Mouse (Mus musculus): ENCODE measurements around the gene 4931406P16Rik. TPM values are rescaled to one million over a fixed set of nuclear protein-coding genes. Genes with fewer than 3 reads are reported as not detected.

4931406P16Rik gene
- polyA plus RNA-seq, 1 experiment: 17.6 TPM

DNA sequence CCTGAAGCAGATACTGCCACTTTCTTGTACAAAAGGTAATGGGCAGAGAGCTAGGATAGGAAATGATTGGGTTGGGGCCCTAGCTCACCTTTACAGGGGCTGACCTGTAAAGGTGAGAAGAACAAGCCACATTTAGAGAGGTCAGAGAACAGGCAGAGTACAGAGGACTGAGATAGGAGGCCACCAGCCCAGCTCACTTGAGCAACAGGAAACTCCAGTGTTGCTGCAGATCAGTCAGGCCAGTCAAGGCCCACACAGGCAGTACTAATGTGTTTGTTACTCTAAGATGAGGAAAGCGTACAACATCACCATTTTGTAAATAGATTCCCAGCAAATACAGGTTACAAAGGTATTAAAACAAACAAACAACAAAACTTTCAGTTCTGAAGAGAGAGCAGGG, 57.4 kb downstream of the 4931406P16Rik start:
- H3K4me1 ChIP-seq (ENCODE audit: control insufficient read depth, insufficient read depth, low read length): no peaks in the 10 kb centered on the region
- H3K4me3 ChIP-seq (ENCODE audit: control insufficient read depth, low read depth, low read length): no peak overlapping the region
- no peaks in the 10 kb centered on the region; the same call in none of the 2 replicates for H3K36me3 ChIP-seq (ENCODE audit: control insufficient read depth, insufficient read depth, low read length)
- no peaks in the 10 kb centered on the region for H3K27me3 ChIP-seq (ENCODE audit: control insufficient read depth, insufficient read depth, low read length)
- H3K27ac ChIP-seq (ENCODE audit: control insufficient read depth, insufficient read depth, low read depth, low read length): no peak overlapping the region
- TF ChIP-seq CTCF (IDR thresholded peaks at IDR 0.05; ENCODE audit: control insufficient read depth, insufficient read depth, insufficient replicate concordance, low read depth, low read length) (no peak), POLR2A (IDR thresholded peaks at IDR 0.05; ENCODE audit: control insufficient read depth, low read depth, low read length) (no peak)

DNA sequence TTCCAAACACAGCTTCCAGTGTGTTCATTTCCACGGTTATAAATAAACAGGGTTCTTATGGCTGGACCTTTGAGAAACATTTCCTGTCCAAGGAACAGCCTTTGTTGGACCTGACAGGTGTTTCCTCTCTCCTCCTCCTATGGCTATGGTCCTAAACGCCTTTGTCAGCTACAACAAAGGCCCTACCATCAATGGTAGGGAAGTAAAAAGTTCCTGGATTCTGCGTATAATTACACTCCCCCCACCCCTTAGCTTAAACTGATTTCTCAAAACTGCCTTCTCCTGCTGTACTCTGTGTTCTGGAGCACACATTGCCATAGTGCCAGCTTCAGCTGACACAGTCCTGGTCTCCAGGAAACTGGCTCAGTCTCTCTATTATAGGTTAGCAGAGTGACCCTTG, 58.2 kb downstream of the 4931406P16Rik start:
- H3K27ac ChIP-seq (ENCODE audit: control insufficient read depth, insufficient read depth, low read depth, low read length): no peak overlapping the region
- H3K36me3 ChIP-seq (ENCODE audit: control insufficient read depth, insufficient read depth, low read length): no peaks in the 10 kb centered on the region; the same call in none of the 2 replicates
- TF ChIP-seq POLR2A (IDR thresholded peaks at IDR 0.05; ENCODE audit: control insufficient read depth, low read depth, low read length) (no peak), CTCF (IDR thresholded peaks at IDR 0.05; ENCODE audit: control insufficient read depth, insufficient read depth, insufficient replicate concordance, low read depth, low read length) (no peak)
- H3K27me3 ChIP-seq (ENCODE audit: control insufficient read depth, insufficient read depth, low read length): no peaks in the 10 kb centered on the region
- H3K4me3 ChIP-seq (ENCODE audit: control insufficient read depth, low read depth, low read length): no peak overlapping the region
- no peaks in the 10 kb centered on the region for H3K4me1 ChIP-seq (ENCODE audit: control insufficient read depth, insufficient read depth, low read length)

DNA sequence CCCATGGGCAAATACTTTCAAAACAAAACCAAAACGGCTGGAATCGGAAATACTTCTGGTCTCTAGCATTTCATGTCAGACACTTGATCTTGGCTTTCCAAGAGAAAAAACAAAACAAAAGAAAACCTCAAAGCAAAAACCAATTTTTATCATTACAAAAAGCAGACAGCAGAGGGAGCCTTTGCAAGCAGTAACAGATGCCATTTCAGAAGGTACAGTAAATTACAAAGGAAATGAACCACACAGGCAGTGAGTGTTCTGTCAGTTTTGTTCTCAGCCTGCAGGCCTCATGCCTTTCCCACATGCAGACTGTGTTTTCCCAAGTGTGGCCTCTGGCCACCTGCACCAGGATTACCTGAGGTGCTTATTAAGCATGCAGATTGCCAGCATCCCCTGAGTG, 61.3 kb downstream of the 4931406P16Rik start:
- Histone ChIP-seq H3K4me3 (ENCODE audit: control insufficient read depth, low read depth, low read length) (no peak overlapping the region), H3K36me3 (ENCODE audit: control insufficient read depth, insufficient read depth, low read length) (peaks cover 1% of the 10 kb centered on the region), H3K27ac (ENCODE audit: control insufficient read depth, insufficient read depth, low read depth, low read length) (no peak overlapping the region), H3K4me1 (ENCODE audit: control insufficient read depth, insufficient read depth, low read length) (no peaks in the 10 kb centered on the region), H3K27me3 (ENCODE audit: control insufficient read depth, insufficient read depth, low read length) (no peaks in the 10 kb centered on the region)
- TF ChIP-seq POLR2A (IDR thresholded peaks at IDR 0.05; ENCODE audit: control insufficient read depth, low read depth, low read length) (no peak), CTCF (IDR thresholded peaks at IDR 0.05; ENCODE audit: control insufficient read depth, insufficient read depth, insufficient replicate concordance, low read depth, low read length) (no peak)

DNA sequence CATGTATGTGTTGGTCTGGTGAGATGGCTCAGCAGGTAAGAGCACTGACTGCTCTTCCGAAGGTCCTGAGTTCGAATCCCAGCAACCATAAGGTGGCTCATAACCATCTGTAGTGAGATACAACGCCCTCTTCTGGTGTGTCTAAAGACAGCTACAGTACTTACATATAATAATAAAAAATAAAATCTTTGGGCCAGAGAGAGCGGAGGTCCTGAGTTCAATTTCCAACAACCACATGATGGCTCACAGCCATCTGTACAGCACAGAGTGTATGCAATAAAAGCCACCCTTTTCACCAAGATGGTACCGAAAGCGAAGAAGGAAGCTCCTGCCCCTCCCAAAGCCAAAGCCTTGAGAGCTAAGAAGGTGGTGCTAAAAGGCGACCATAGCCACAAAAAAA, 62.6 kb downstream of the 4931406P16Rik start, which contains the start of gene Gm6096:
Gene Gm6096, plus strand, starts transcription at position 301 of the 400 bp plus-strand sequence.
- Histone ChIP-seq H3K27ac (ENCODE audit: control insufficient read depth, insufficient read depth, low read depth, low read length) (no peak within 1 kb of the TSS), H3K4me3 (ENCODE audit: control insufficient read depth, low read depth, low read length) (no peak within 1 kb of the TSS), H3K4me1 (ENCODE audit: control insufficient read depth, insufficient read depth, low read length) (no peaks in the 10 kb centered on the region), H3K27me3 (ENCODE audit: control insufficient read depth, insufficient read depth, low read length) (no peaks in the 10 kb centered on the region), H3K36me3 (ENCODE audit: control insufficient read depth, insufficient read depth, low read length) (peaks cover 1% of the 10 kb centered on the region)
- TF ChIP-seq POLR2A (IDR thresholded peaks at IDR 0.05; ENCODE audit: control insufficient read depth, low read depth, low read length): no peak
- no peak for TF ChIP-seq CTCF (IDR thresholded peaks at IDR 0.05; ENCODE audit: control insufficient read depth, insufficient read depth, insufficient replicate concordance, low read depth, low read length)

DNA sequence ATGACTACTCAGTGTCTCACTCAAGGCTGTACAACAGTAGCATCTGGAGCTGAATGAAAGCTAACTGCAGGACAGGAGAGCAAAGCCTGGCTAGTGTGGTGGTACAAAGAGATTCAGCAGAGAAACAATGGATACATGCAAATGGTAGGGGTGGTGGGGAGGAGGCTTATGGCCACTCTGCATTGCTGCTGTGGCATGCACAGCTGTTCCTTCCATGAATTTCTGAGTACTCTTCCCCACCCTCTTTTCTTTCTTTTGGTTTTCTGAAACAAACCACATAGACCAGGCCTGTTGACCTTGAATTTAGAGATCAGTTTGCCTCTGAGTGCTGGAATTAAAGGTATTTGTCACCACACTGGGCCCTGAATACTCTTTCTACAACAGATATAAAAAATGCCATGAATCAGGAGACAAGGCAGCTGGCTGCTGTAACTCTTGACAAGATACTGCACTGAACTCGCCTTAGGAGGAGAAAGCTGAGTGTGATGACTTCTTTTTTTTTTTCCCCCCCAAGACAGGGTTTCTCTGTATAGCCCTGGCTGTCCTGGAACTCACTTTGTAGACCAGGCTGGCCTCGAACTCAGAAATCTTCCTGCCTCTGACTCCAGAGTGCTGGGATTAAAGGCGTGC, 66.4 kb downstream of the 4931406P16Rik start:
- Histone ChIP-seq H3K27me3 (ENCODE audit: control insufficient read depth, insufficient read depth, low read length) (no peaks in the 10 kb centered on the region), H3K4me3 (ENCODE audit: control insufficient read depth, low read depth, low read length) (no peak overlapping the region), H3K4me1 (ENCODE audit: control insufficient read depth, insufficient read depth, low read length) (no peaks in the 10 kb centered on the region), H3K27ac (ENCODE audit: control insufficient read depth, insufficient read depth, low read depth, low read length) (no peak overlapping the region), H3K36me3 (ENCODE audit: control insufficient read depth, insufficient read depth, low read length) (peaks cover 1% of the 10 kb centered on the region)
- TF ChIP-seq CTCF (IDR thresholded peaks at IDR 0.05; ENCODE audit: control insufficient read depth, insufficient read depth, insufficient replicate concordance, low read depth, low read length): no peak
- TF ChIP-seq POLR2A (IDR thresholded peaks at IDR 0.05; ENCODE audit: control insufficient read depth, low read depth, low read length): no peak

DNA sequence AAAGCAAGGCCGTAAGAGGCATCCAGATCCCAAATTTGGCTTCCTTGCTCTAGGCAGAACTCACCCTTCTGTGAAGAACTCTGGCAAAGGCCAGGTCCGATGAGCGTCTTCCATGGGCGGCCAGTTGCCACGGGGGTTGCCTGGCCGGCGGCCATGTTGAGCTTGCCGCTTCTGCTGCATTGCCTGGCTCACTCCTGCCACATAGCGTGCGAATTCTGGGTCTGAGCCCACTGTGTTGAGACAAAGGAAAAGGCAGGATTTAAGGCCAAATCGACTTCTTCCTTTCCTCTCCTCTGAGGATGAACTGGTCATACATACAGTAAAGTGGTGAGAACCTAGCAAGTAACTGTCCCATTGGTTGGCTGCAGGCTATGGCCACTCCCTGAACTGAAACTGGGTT, 71.2 kb downstream of the 4931406P16Rik start:
- peaks cover 3% of the 10 kb centered on the region for H3K36me3 ChIP-seq (ENCODE audit: control insufficient read depth, insufficient read depth, low read length)
- H3K27me3 ChIP-seq (ENCODE audit: control insufficient read depth, insufficient read depth, low read length): no peaks in the 10 kb centered on the region
- TF ChIP-seq CTCF (IDR thresholded peaks at IDR 0.05; ENCODE audit: control insufficient read depth, insufficient read depth, insufficient replicate concordance, low read depth, low read length) (no peak), POLR2A (IDR thresholded peaks at IDR 0.05; ENCODE audit: control insufficient read depth, low read depth, low read length) (no peak)
- no peaks in the 10 kb centered on the region for H3K4me1 ChIP-seq (ENCODE audit: control insufficient read depth, insufficient read depth, low read length)
- no peak overlapping the region for H3K27ac ChIP-seq (ENCODE audit: control insufficient read depth, insufficient read depth, low read depth, low read length)
- no peak overlapping the region for H3K4me3 ChIP-seq (ENCODE audit: control insufficient read depth, low read depth, low read length)

DNA sequence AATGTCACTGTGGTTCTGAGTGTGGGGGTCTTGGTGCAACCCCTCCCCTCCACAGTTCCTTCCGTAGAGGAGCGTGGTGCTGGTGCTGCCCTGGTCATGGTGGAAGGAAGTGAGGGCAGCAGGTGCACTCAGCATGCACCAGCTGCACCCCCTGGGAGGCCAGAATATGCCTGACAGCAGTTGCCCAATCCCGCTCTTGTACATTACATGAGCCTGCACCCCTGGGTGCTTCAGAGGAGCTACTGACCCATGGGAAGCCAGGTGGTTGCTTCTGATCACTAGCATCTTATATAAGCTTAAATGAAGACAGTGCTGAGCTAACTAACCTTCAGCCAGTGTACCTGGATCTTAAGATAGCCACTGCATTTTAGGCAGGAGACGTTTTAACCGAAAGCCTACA, 75.3 kb downstream of the 4931406P16Rik start:
- Histone ChIP-seq H3K27me3 (ENCODE audit: control insufficient read depth, insufficient read depth, low read length) (no peaks in the 10 kb centered on the region), H3K4me3 (ENCODE audit: control insufficient read depth, low read depth, low read length) (no peak overlapping the region), H3K4me1 (ENCODE audit: control insufficient read depth, insufficient read depth, low read length) (peaks cover 10% of the 10 kb centered on the region), H3K36me3 (ENCODE audit: control insufficient read depth, insufficient read depth, low read length) (peaks cover 3% of the 10 kb centered on the region), H3K27ac (ENCODE audit: control insufficient read depth, insufficient read depth, low read depth, low read length) (no peak overlapping the region)
- TF ChIP-seq CTCF (IDR thresholded peaks at IDR 0.05; ENCODE audit: control insufficient read depth, insufficient read depth, insufficient replicate concordance, low read depth, low read length) (no peak), POLR2A (IDR thresholded peaks at IDR 0.05; ENCODE audit: control insufficient read depth, low read depth, low read length) (no peak)

Data from testis, adult 2 months (tissue).